Mouse (Mus musculus) limb, embryonic 11.5 days (tissue): Measurements from ENCODE around the gene Rtf2. TPM values are rescaled to one million over a fixed set of nuclear protein-coding genes. Genes with fewer than 3 reads are reported as not detected.

Source experiments
- ATAC-seq: fragments of 200-750 bp; cut with Nextera tagmentation; 2 replicates; pipeline ENCODE4 v1.8.0; 2017; ENCODE audit warnings: low read depth; ENCODE audit not compliant: insufficient number of reproducible peaks, low FRiP score, low TSS enrichment
- DNase-seq: peaks from one replicate; pipeline ENCODE4 v3.0.0-alpha.2; 2015; ENCODE audit warnings: low spot score
- H3K27ac ChIP-seq: fragments of 300-500 bp; sonication (generic); replicated peaks from 2 replicates; pipeline ENCODE4 v1.5.1; 2014; ENCODE audit warnings: low read depth, mild to moderate bottlenecking, low read length
- H3K27me3 ChIP-seq: fragments of 300-500 bp; sonication (generic); 2 replicates; pipeline ENCODE4 v1.6.1; 2014; ENCODE audit warnings: mild to moderate bottlenecking, low read length, mixed read lengths; ENCODE audit not compliant: control insufficient read depth, insufficient read depth
- H3K36me3 ChIP-seq: fragments of 300-500 bp; sonication (generic); 2 replicates; pipeline ENCODE4 v1.6.1; 2014; ENCODE audit warnings: mild to moderate bottlenecking, low read length, moderate library complexity, mixed read lengths; ENCODE audit not compliant: control insufficient read depth, insufficient read depth
- H3K4me1 ChIP-seq: fragments of 300-500 bp; sonication (generic); 2 replicates; pipeline ENCODE4 v1.6.1; 2014; ENCODE audit warnings: low read length, mixed read lengths; ENCODE audit not compliant: control insufficient read depth, insufficient read depth
- H3K4me2 ChIP-seq: fragments of 300-500 bp; sonication (generic); 2 replicates; pipeline ENCODE4 v1.6.1; 2014; ENCODE audit warnings: low read depth, mild to moderate bottlenecking, moderate library complexity; ENCODE audit not compliant: severe bottlenecking
- H3K4me3 ChIP-seq: fragments of 300-500 bp; sonication (generic); 2 replicates; pipeline ENCODE4 v1.5.1; 2014; ENCODE audit warnings: low read depth, low read length
- H3K9ac ChIP-seq: fragments of 300-500 bp; sonication (generic); 2 replicates; pipeline ENCODE4 v1.6.1; 2014; ENCODE audit warnings: mild to moderate bottlenecking, low read length
- H3K9me3 ChIP-seq: fragments of 300-500 bp; sonication (generic); 2 replicates; pipeline ENCODE4 v1.6.1; 2016; ENCODE audit warnings: low read length; ENCODE audit not compliant: control insufficient read depth
- WGBS: fragments of 180-500 bp; shearing (Covaris S2); extraction: QIAGEN DNeasy Blood & Tissue Kit; methylation state at CpG from one replicate; pipeline ENCODE4 v1.1.7; 2014; 5-methylcytosine and 5-hydroxymethylcytosine counted together
- polyA plus RNA-seq: library from polyadenylated mRNA; unstranded; fragments of >200 nt; fragmentation: Nextera tagmentation; extraction: Ambion mirVana; gene quantifications from 2 replicates; pipeline ENCODE4 v1.2.1, GENCODE M21; 2014

Gene Rtf2
- polyA plus RNA-seq, 1 experiment from 2014 or later = 78.9 TPM

- no peaks in the 10 kb centered on the region for H3K27me3 ChIP-seq
- H3K4me2 ChIP-seq = no peak overlapping the region
- H3K27ac ChIP-seq = no peak overlapping the region
- WGBS = 57% methylated on average over 12 of the region's 12 CpGs
- no peak for DNase-seq
- H3K9me3 ChIP-seq = no peaks in the 10 kb centered on the region
- no peak overlapping the region for H3K9ac ChIP-seq
- H3K4me1 ChIP-seq = no peaks in the 10 kb centered on the region
- H3K36me3 ChIP-seq = no peaks in the 10 kb centered on the region
- ATAC-seq = no peak
- H3K4me3 ChIP-seq = no peak overlapping the region
These were observed 24.1 kb upstream of the Rtf2 start for GRCm38 (mm10) chr2:172416218-172416617.

GRCm38 (mm10) chr2:172416876-172417275 is 23.5 kb upstream of the Rtf2 start:
- no peak overlapping the region for H3K27ac ChIP-seq
- no peak overlapping the region for H3K4me3 ChIP-seq
- WGBS = 90% methylated on average over 5 of the region's 5 CpGs
- no peaks in the 10 kb centered on the region for H3K27me3 ChIP-seq
- no peaks in the 10 kb centered on the region for H3K4me1 ChIP-seq
- DNase-seq (no peak), ATAC-seq (no peak)
- H3K36me3 ChIP-seq = no peaks in the 10 kb centered on the region
- no peak overlapping the region for H3K9ac ChIP-seq
- H3K4me2 ChIP-seq = no peak overlapping the region
- no peaks in the 10 kb centered on the region for H3K9me3 ChIP-seq

- H3K36me3 ChIP-seq = no peaks in the 10 kb centered on the region
- H3K9ac ChIP-seq = no peak overlapping the region
- H3K4me1 ChIP-seq = no peaks in the 10 kb centered on the region
- H3K27me3 ChIP-seq = no peaks in the 10 kb centered on the region
- DNase-seq = no peak
- H3K27ac ChIP-seq = no peak overlapping the region
- no peak overlapping the region for H3K4me3 ChIP-seq
- H3K9me3 ChIP-seq = no peaks in the 10 kb centered on the region
- no peak for ATAC-seq
- H3K4me2 ChIP-seq = no peak overlapping the region
- 84% methylated on average over 5 of the region's 5 CpGs for WGBS
These were observed 22.1 kb upstream of the Rtf2 start for GRCm38 (mm10) chr2:172418208-172418607.

GRCm38 (mm10) chr2:172430609-172431008 is 9.7 kb upstream of the Rtf2 start:
- H3K27ac ChIP-seq = no peak overlapping the region
- ATAC-seq (no peak), DNase-seq (no peak)
- H3K9me3 ChIP-seq = no peaks in the 10 kb centered on the region
- WGBS = 86% methylated on average over 1 of the region's 1 CpGs
- H3K4me1 ChIP-seq = no peaks in the 10 kb centered on the region
- no peaks in the 10 kb centered on the region for H3K27me3 ChIP-seq
- no peak overlapping the region for H3K4me3 ChIP-seq
- no peaks in the 10 kb centered on the region for H3K36me3 ChIP-seq
- H3K9ac ChIP-seq = no peak overlapping the region
- no peak overlapping the region for H3K4me2 ChIP-seq

GRCm38 (mm10) chr2:172433746-172434145 is 6.6 kb upstream of the Rtf2 start:
- Histone ChIP-seq H3K27ac (no peak overlapping the region), H3K4me3 (no peak overlapping the region), H3K36me3 (no peaks in the 10 kb centered on the region), H3K9ac (no peak overlapping the region), H3K9me3 (no peaks in the 10 kb centered on the region), H3K4me1 (no peaks in the 10 kb centered on the region), H3K27me3 (no peaks in the 10 kb centered on the region), H3K4me2 (no peak overlapping the region)
- 45% methylated on average over 5 of the region's 5 CpGs for WGBS
- no peak for DNase-seq
- ATAC-seq = no peak

GRCm38 (mm10) chr2:172437371-172437952 is 2.9 kb upstream of the Rtf2 start:
- Histone ChIP-seq H3K27me3 (no peaks in the 10 kb centered on the region), H3K36me3 (no peaks in the 10 kb centered on the region), H3K4me3 (no peak overlapping the region), H3K9me3 (no peaks in the 10 kb centered on the region), H3K4me1 (peaks cover 8% of the 10 kb centered on the region), H3K4me2 (no peak overlapping the region), H3K27ac (no peak overlapping the region), H3K9ac (no peak overlapping the region)
- ATAC-seq (no peak), DNase-seq (no peak)
- WGBS = 72% methylated on average over 16 of the region's 16 CpGs

GRCm38 (mm10) chr2:172440640-172441005 is 267 bp downstream of the Rtf2 start:
- under 1% methylated on average over 21 of the region's 21 CpGs for WGBS
- Histone ChIP-seq H3K4me1 (peaks cover 8% of the 10 kb centered on the region), H3K27ac (no peak overlapping the region), H3K4me2 (peak overlapping the region; percentile 67), H3K9ac (peak overlapping the region; percentile 65), H3K27me3 (no peaks in the 10 kb centered on the region), H3K9me3 (no peaks in the 10 kb centered on the region), H3K4me3 (peak overlapping the region; percentile 85), H3K36me3 (no peaks in the 10 kb centered on the region)
- peak; percentile 58 for ATAC-seq
- no peak for DNase-seq

- H3K27ac ChIP-seq = no peak overlapping the region
- H3K27me3 ChIP-seq = no peaks in the 10 kb centered on the region
- peak overlapping the region; percentile 67 for H3K4me2 ChIP-seq
- 33% methylated on average over 6 of the region's 6 CpGs for WGBS
- no peaks in the 10 kb centered on the region for H3K36me3 ChIP-seq
- no peak for DNase-seq
- peak overlapping the region; percentile 85 for H3K4me3 ChIP-seq
- no peaks in the 10 kb centered on the region for H3K9me3 ChIP-seq
- ATAC-seq = no peak
- peaks cover 8% of the 10 kb centered on the region for H3K4me1 ChIP-seq
- peak overlapping the region; percentile 65; the same call in 1 of the 2 replicates for H3K9ac ChIP-seq
These were observed 820 bp downstream of the Rtf2 start for GRCm38 (mm10) chr2:172441176-172441575.

- Histone ChIP-seq H3K4me3 (no peak overlapping the region), H3K9me3 (no peaks in the 10 kb centered on the region), H3K4me1 (peaks cover 6% of the 10 kb centered on the region), H3K9ac (no peak overlapping the region), H3K4me2 (no peak overlapping the region), H3K36me3 (peaks cover 2% of the 10 kb centered on the region; the same call in 1 of the 2 replicates), H3K27ac (no peak overlapping the region), H3K27me3 (no peaks in the 10 kb centered on the region)
- WGBS = 91% methylated on average over 4 of the region's 4 CpGs
- ATAC-seq (no peak), DNase-seq (no peak)
These were observed 5.3 kb downstream of the Rtf2 start for GRCm38 (mm10) chr2:172445617-172446016.
